Mouse (Mus musculus): Measurements from ENCODE around the gene Cbx7. TPM values are rescaled to one million over a fixed set of nuclear protein-coding genes. Genes with fewer than 3 reads are reported as not detected.
A peak's percentile ranks its signal among the peaks of the same experiment; 100 is the strongest.

Gene Cbx7
- polyA plus RNA-seq, 1 experiment: 82.9 TPM

DNA sequence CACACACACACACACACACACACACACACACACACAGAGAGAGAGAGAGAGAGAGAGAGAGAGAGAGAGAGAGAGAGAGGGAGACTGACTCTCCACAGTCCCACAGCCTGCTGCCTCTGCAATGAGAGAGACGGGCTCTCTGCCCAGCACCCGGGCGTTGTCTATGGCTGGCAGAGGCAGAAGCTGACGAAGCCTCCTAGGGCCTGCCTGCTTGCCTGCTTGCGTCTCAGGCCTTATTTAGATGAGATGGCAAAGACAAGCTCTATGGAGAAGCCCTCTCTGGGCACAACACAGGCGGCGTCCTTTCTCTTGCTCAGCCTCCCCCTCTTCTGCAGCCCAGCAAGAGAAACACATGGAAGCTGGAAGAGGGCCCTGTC is 39.3 kb upstream of the Cbx7 start:
- peaks cover 19% of the 10 kb centered on the region for H3K27me3 ChIP-seq (ENCODE audit: control insufficient read depth, insufficient read depth, low read length)
- peaks cover 13% of the 10 kb centered on the region for H3K4me1 ChIP-seq (ENCODE audit: control insufficient read depth, insufficient read depth, insufficient read length)
- 0 out of 2 replicates have a peak overlapping the region, but pooled peaks have one; percentile 25 for H3K27ac ChIP-seq (ENCODE audit: insufficient read depth, low read length)
- WGBS: 51% methylated on average over 7 of the region's 7 CpGs
- no peaks in the 10 kb centered on the region for H3K36me3 ChIP-seq (ENCODE audit: control insufficient read depth, insufficient read depth, low read length)
- TF ChIP-seq CTCF (IDR thresholded peaks at IDR 0.05; ENCODE audit: extremely low read depth, insufficient read depth, insufficient read length, insufficient replicate concordance): no peak
- no peak for TF ChIP-seq POLR2A (IDR thresholded peaks at IDR 0.05; ENCODE audit: low read depth, low read length)
- no peak overlapping the region for H3K4me3 ChIP-seq (ENCODE audit: extremely low read depth, insufficient read depth, insufficient read length)
- no peak for DNase-seq (ENCODE audit: low read depth in 1 of 2, low spot score in 2 of 2)

DNA sequence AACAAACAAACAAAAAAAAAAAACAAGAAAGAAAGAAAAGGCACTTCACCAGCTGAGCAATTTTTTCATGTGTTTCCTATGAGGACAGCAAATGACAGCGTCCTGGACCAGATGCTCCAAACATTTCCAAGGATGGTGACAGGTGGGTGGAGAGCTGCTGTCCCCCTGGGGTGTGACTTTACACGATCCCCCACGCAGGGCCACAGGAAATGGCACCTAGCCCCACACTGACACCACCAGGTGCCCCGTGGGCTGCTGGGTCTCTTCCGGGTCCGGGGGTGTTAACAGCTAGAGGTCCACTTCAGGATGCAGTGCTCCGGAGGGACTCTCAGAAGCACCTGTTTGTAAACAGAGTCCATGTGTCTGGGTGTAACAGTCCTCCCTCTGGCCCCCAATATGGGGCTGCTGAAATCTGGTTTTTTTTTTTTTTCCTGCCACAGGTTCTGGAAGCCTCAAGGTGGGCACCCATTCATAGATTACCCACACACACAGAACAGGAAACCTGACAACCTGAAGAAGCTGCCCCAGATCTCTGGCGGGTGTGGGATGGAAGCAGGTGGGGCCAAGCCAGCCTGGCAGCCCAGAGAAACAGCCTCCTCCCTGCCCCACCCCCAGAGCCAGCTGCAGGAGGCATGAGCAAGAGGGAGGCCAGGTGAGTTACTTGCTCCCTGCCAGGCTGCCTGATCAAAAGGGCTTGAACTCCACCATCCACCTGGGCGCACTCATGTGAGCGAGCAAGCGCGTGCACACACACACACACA is 38.7 kb upstream of the Cbx7 start:
- 49% methylated on average over 12 of the region's 12 CpGs for WGBS
- DNase-seq (ENCODE audit: low read depth in 1 of 2, low spot score in 2 of 2): no peak
- Histone ChIP-seq H3K27me3 (ENCODE audit: control insufficient read depth, insufficient read depth, low read length) (peaks cover 16% of the 10 kb centered on the region), H3K4me1 (ENCODE audit: control insufficient read depth, insufficient read depth, insufficient read length) (peaks cover 13% of the 10 kb centered on the region), H3K36me3 (ENCODE audit: control insufficient read depth, insufficient read depth, low read length) (no peaks in the 10 kb centered on the region), H3K4me3 (ENCODE audit: extremely low read depth, insufficient read depth, insufficient read length) (no peak overlapping the region), H3K27ac (ENCODE audit: insufficient read depth, low read length) (0 out of 2 replicates have a peak overlapping the region, but pooled peaks have one; percentile 25)
- TF ChIP-seq CTCF (IDR thresholded peaks at IDR 0.05; ENCODE audit: extremely low read depth, insufficient read depth, insufficient read length, insufficient replicate concordance) (no peak), POLR2A (IDR thresholded peaks at IDR 0.05; ENCODE audit: low read depth, low read length) (no peak)

DNA sequence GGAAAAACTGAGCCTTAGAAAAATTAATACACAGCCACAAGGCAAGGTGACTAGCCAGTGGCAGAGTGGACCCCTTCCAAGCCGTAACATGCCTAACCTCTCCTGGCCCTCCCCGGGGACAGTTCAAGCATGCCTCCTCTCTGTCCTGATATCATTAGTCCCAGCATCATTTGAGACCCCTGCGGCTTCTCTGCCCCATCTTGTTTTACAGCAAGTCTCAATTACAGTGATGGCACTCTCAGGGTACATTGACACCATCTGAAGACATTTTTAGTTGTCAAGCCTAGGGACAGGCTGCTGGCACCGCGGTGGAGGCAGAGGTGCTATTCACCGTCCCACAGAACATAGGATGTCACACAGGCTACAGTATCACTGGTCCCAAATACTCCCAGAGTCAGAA is 37.5 kb upstream of the Cbx7 start:
- no peak overlapping the region for H3K4me3 ChIP-seq (ENCODE audit: extremely low read depth, insufficient read depth, insufficient read length)
- H3K36me3 ChIP-seq (ENCODE audit: control insufficient read depth, insufficient read depth, low read length): no peaks in the 10 kb centered on the region
- H3K27me3 ChIP-seq (ENCODE audit: control insufficient read depth, insufficient read depth, low read length): peaks cover 9% of the 10 kb centered on the region
- no peak for DNase-seq (ENCODE audit: low read depth in 1 of 2, low spot score in 2 of 2)
- H3K27ac ChIP-seq (ENCODE audit: insufficient read depth, low read length): no peak overlapping the region
- TF ChIP-seq CTCF (IDR thresholded peaks at IDR 0.05; ENCODE audit: extremely low read depth, insufficient read depth, insufficient read length, insufficient replicate concordance) (no peak), POLR2A (IDR thresholded peaks at IDR 0.05; ENCODE audit: low read depth, low read length) (no peak)
- peaks cover 13% of the 10 kb centered on the region for H3K4me1 ChIP-seq (ENCODE audit: control insufficient read depth, insufficient read depth, insufficient read length)
- 93% methylated on average over 6 of the region's 6 CpGs for WGBS

DNA sequence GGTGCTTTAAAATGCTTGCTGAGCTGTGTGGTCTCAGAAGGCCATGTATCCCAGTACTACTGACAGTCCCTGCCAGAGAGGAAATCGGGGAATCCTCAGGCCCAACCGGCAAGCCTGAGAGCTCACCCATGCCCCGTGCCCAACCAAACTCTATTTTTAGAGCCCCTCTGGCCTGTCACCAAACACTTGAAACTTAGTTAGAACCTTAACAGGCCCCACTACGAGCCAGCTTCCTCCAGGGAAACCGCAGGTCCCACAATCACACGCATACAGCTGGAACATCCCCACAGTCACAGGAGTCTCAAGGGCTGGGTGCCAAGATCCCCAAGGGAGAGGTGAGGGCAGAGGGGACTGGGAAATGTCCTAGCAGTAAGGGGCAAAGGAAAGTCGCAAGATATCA is 35.2 kb upstream of the Cbx7 start:
- no peak for DNase-seq (ENCODE audit: low read depth in 1 of 2, low spot score in 2 of 2)
- Histone ChIP-seq H3K27ac (ENCODE audit: insufficient read depth, low read length) (no peak overlapping the region), H3K36me3 (ENCODE audit: control insufficient read depth, insufficient read depth, low read length) (no peaks in the 10 kb centered on the region), H3K4me3 (ENCODE audit: extremely low read depth, insufficient read depth, insufficient read length) (no peak overlapping the region), H3K27me3 (ENCODE audit: control insufficient read depth, insufficient read depth, low read length) (peaks cover 1% of the 10 kb centered on the region), H3K4me1 (ENCODE audit: control insufficient read depth, insufficient read depth, insufficient read length) (peaks cover 3% of the 10 kb centered on the region; the same call in 1 of the 2 replicates)
- TF ChIP-seq CTCF (IDR thresholded peaks at IDR 0.05; ENCODE audit: extremely low read depth, insufficient read depth, insufficient read length, insufficient replicate concordance): no peak
- no peak for TF ChIP-seq POLR2A (IDR thresholded peaks at IDR 0.05; ENCODE audit: low read depth, low read length)
- WGBS: 9% methylated on average over 7 of the region's 7 CpGs

DNA sequence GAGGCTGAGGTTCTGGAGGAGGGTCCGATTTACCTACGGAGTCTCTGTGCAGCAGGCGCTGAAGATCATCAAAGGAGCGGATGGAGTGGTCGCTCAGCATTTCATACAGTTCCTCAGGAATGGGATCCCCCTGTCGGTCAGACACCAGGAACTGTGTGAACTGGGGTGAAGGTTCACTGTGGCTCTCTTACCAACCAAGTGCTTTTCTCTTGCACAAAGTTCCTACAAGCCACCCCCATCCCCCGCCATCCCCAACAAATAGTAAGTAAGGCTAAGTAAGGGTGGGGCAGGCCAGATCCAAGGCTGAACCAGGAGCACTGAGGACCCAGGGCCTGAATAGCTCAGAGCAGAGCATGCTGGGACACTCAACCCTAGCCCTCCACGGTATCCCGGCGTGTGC is 34.5 kb upstream of the Cbx7 start:
- Histone ChIP-seq H3K4me1 (ENCODE audit: control insufficient read depth, insufficient read depth, insufficient read length) (peaks cover 3% of the 10 kb centered on the region; the same call in 1 of the 2 replicates), H3K4me3 (ENCODE audit: extremely low read depth, insufficient read depth, insufficient read length) (no peak overlapping the region), H3K36me3 (ENCODE audit: control insufficient read depth, insufficient read depth, low read length) (no peaks in the 10 kb centered on the region), H3K27me3 (ENCODE audit: control insufficient read depth, insufficient read depth, low read length) (peaks cover 1% of the 10 kb centered on the region), H3K27ac (ENCODE audit: insufficient read depth, low read length) (no peak overlapping the region)
- TF ChIP-seq CTCF (IDR thresholded peaks at IDR 0.05; ENCODE audit: extremely low read depth, insufficient read depth, insufficient read length, insufficient replicate concordance) (no peak), POLR2A (IDR thresholded peaks at IDR 0.05; ENCODE audit: low read depth, low read length) (no peak)
- whole genome bisulfite sequencing: 63% methylated on average over 10 of the region's 10 CpGs
- no peak for DNase-seq (ENCODE audit: low read depth in 1 of 2, low spot score in 2 of 2)

DNA sequence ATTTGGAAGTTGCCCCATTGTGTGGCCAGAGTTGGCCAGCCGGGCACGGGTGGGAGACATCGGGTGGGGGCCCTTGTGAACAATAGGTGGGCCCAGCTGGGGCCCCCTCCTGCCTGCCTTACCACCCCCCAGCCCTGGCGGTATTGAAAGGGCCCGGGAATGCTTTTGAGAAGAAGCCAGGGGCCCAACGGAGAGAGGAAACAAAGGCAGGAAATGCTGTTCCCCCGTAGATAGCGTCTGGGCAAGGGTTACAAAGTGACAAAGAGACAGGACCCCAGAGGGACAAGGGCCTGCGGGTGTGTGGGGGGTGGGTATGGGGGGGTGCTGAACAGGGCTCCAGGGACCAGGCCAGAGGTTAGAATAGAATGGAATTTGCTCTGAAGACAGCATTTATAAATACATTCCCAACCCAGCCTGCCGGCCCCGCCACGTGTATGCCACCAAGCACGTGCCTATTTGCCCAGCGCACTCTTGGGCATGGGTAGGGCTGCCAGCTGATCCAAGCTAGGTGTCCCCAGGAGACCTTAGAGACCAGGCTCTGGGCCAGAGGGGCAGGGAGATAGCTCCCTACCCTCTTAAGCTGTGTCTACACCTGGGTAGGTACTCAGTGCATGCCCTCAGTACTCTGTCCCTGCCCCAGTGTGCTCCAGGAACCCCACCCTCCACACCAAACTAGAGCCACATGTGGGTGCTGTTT is 33.9 kb upstream of the Cbx7 start:
- peaks cover 1% of the 10 kb centered on the region for H3K27me3 ChIP-seq (ENCODE audit: control insufficient read depth, insufficient read depth, low read length)
- H3K4me3 ChIP-seq (ENCODE audit: extremely low read depth, insufficient read depth, insufficient read length): no peak overlapping the region
- no peak for DNase-seq (ENCODE audit: low read depth in 1 of 2, low spot score in 2 of 2)
- WGBS: 14% methylated on average over 14 of the region's 14 CpGs
- H3K27ac ChIP-seq (ENCODE audit: insufficient read depth, low read length): no peak overlapping the region
- H3K36me3 ChIP-seq (ENCODE audit: control insufficient read depth, insufficient read depth, low read length): no peaks in the 10 kb centered on the region
- peaks cover 3% of the 10 kb centered on the region; the same call in 1 of the 2 replicates for H3K4me1 ChIP-seq (ENCODE audit: control insufficient read depth, insufficient read depth, insufficient read length)
- TF ChIP-seq POLR2A (IDR thresholded peaks at IDR 0.05; ENCODE audit: low read depth, low read length): no peak
- TF ChIP-seq CTCF (IDR thresholded peaks at IDR 0.05; ENCODE audit: extremely low read depth, insufficient read depth, insufficient read length, insufficient replicate concordance): no peak

All from spleen, adult 2 months (tissue).